Mouse (Mus musculus) hindbrain, embryonic 13.5 days (tissue): ENCODE results near the gene Pla1a. TPM values are rescaled to one million over a fixed set of nuclear protein-coding genes. Genes with fewer than 3 reads are reported as not detected.

Experiments
- ATAC-seq: fragments of 200-750 bp; cut with Nextera tagmentation; 2 replicates; pipeline ENCODE4 v1.8.0; 2017; ENCODE audit warnings: moderate TSS enrichment; ENCODE audit not compliant: low FRiP score
- H3K27ac ChIP-seq: fragments of 300-500 bp; sonication (generic); 2 replicates; pipeline ENCODE4 v1.5.1; 2015; ENCODE audit warnings: inconsistent platforms, mild to moderate bottlenecking, moderate library complexity
- H3K27me3 ChIP-seq: fragments of 300-500 bp; sonication (generic); 2 replicates; pipeline ENCODE4 v1.6.1; 2015; ENCODE audit warnings: mild to moderate bottlenecking, inconsistent platforms
- H3K36me3 ChIP-seq: fragments of 300-500 bp; sonication (generic); 2 replicates; pipeline ENCODE4 v1.6.1; 2015; ENCODE audit warnings: mild to moderate bottlenecking, inconsistent platforms
- H3K4me1 ChIP-seq: fragments of 300-500 bp; sonication (generic); replicated peaks from 2 replicates; pipeline ENCODE4 v1.6.1; 2015; ENCODE audit warnings: inconsistent platforms
- H3K4me2 ChIP-seq: fragments of 300-500 bp; sonication (generic); 2 replicates; pipeline ENCODE4 v1.6.1; 2015; ENCODE audit warnings: inconsistent platforms, mild to moderate bottlenecking, moderate library complexity
- H3K4me3 ChIP-seq: fragments of 300-500 bp; sonication (generic); 2 replicates; pipeline ENCODE4 v1.5.1; 2015; ENCODE audit warnings: mild to moderate bottlenecking, inconsistent platforms
- H3K9ac ChIP-seq: fragments of 300-500 bp; sonication (generic); 2 replicates; pipeline ENCODE4 v1.6.1; 2015; ENCODE audit warnings: mild to moderate bottlenecking, inconsistent platforms
- H3K9me3 ChIP-seq: fragments of 300-500 bp; sonication (generic); 2 replicates; pipeline ENCODE4 v1.6.1; 2016; ENCODE audit warnings: inconsistent platforms
- WGBS: fragments of 180-500 bp; shearing (Covaris S2); methylation state at CpG from one replicate; pipeline ENCODE4 v1.1.7; 2015; 5-methylcytosine and 5-hydroxymethylcytosine counted together
- polyA plus RNA-seq: library from polyadenylated mRNA; unstranded; fragments of >200 nt; fragmentation: Nextera tagmentation; extraction: Ambion mirVana; gene quantifications from 2 replicates; pipeline ENCODE4 v1.2.1, GENCODE M21; 2015

Gene Pla1a
- polyA plus RNA-seq, 1 experiment from 2014 or later: 0.30 TPM

DNA sequence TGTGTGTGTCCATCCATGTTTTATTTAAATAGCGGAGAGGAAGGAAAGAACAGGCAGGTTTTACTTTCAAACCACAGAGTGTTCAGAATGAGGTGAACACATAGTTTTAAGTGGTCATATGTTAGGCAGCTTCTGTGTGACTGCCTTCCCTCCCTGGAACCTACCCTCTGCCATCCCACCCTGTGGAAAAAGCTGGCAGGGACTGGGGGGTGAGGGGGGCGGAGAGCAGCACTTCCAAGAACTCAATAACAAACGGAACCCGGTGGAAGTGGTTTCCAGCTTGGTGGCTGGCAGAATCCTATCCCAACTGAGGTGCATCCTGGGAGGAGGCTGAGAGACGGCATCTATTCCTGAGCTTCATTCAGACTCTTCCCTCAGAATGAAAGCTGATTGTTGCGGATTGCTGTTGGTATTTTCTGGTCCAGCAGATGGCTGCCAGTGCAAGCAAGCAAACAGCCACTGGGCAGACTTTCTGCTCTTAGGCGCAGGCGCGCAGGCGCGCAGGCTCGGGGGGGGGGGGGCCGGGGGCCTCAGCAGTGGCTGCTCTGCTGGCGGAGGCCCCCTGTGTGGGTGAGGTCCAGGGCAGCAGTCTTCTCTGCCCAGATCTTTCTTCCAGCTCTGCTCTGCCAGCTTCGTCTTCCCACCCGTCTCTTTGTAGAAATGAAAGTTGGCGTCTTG, 56.6 kb downstream of the Pla1a start:
- Histone ChIP-seq H3K27ac (peak overlapping the region; percentile 80), H3K4me3 (peak overlapping the region; percentile 11; the same call in 1 of the 2 replicates), H3K36me3 (no peaks in the 10 kb centered on the region), H3K27me3 (no peaks in the 10 kb centered on the region), H3K9ac (peak overlapping the region; percentile 61), H3K4me2 (peak overlapping the region; percentile 48), H3K4me1 (peaks cover 11% of the 10 kb centered on the region; the same call in 1 of the 2 replicates), H3K9me3 (no peaks in the 10 kb centered on the region)
- 21% methylated on average over 16 of the region's 17 CpGs for WGBS
- peak; percentile 87 for ATAC-seq

GRCm38 (mm10) chr16:38375182-38375581, 57.8 kb downstream of the Pla1a start:
- Histone ChIP-seq H3K4me3 (no peak overlapping the region), H3K27ac (no peak overlapping the region), H3K4me1 (peaks cover 11% of the 10 kb centered on the region; the same call in 1 of the 2 replicates), H3K4me2 (no peak overlapping the region), H3K27me3 (no peaks in the 10 kb centered on the region), H3K9ac (no peak overlapping the region), H3K36me3 (no peaks in the 10 kb centered on the region), H3K9me3 (no peaks in the 10 kb centered on the region)
- 89% methylated on average over 7 of the region's 7 CpGs for WGBS
- ATAC-seq: no peak

- H3K4me1 ChIP-seq: peaks cover 11% of the 10 kb centered on the region; the same call in 1 of the 2 replicates
- no peaks in the 10 kb centered on the region for H3K36me3 ChIP-seq
- no peak for ATAC-seq
- no peaks in the 10 kb centered on the region for H3K27me3 ChIP-seq
- H3K4me3 ChIP-seq: no peak overlapping the region
- H3K27ac ChIP-seq: no peak overlapping the region
- WGBS: 87% methylated on average over 10 of the region's 10 CpGs
- 0 out of 2 replicates have a peak overlapping the region, but pooled peaks have one; percentile 8 for H3K4me2 ChIP-seq
- no peaks in the 10 kb centered on the region for H3K9me3 ChIP-seq
- H3K9ac ChIP-seq: no peak overlapping the region
These were observed 58.4 kb downstream of the Pla1a start for GRCm38 (mm10) chr16:38374379-38375140.

DNA sequence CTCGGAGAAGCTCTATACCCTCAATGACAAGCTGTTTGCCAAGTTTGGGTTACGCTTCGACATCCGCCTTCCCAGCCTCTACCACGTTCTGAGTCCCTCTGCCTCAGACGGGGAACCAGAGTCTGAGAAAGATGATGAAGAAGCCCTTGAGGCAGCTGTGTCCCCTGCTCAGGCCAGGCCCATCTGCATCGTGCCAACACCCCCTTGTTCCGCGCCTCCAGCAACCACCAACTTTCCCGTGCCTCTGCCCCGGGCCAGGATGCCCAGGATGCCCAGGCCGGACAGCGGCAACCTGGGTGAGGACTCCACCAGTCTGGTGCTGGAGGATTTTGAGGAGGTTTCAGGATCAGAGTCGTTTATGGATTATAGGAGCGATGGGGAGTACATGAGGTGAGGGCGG, 59.0 kb downstream of the Pla1a start:
- Histone ChIP-seq H3K36me3 (no peaks in the 10 kb centered on the region), H3K9me3 (no peaks in the 10 kb centered on the region), H3K27me3 (no peaks in the 10 kb centered on the region), H3K4me3 (no peak overlapping the region), H3K4me1 (peaks cover 11% of the 10 kb centered on the region; the same call in 1 of the 2 replicates), H3K4me2 (0 out of 2 replicates have a peak overlapping the region, but pooled peaks have one; percentile 8), H3K27ac (no peak overlapping the region), H3K9ac (no peak overlapping the region)
- 88% methylated on average over 16 of the region's 16 CpGs for WGBS
- no peak for ATAC-seq

GRCm38 (mm10) chr16:38373439-38373838, 59.5 kb downstream of the Pla1a start:
- Histone ChIP-seq H3K27me3 (no peaks in the 10 kb centered on the region), H3K4me2 (no peak overlapping the region), H3K9ac (no peak overlapping the region), H3K27ac (no peak overlapping the region), H3K9me3 (no peaks in the 10 kb centered on the region), H3K4me3 (no peak overlapping the region), H3K36me3 (no peaks in the 10 kb centered on the region), H3K4me1 (peaks cover 11% of the 10 kb centered on the region; the same call in 1 of the 2 replicates)
- no peak for ATAC-seq
- WGBS: 78% methylated on average over 10 of the region's 10 CpGs

DNA sequence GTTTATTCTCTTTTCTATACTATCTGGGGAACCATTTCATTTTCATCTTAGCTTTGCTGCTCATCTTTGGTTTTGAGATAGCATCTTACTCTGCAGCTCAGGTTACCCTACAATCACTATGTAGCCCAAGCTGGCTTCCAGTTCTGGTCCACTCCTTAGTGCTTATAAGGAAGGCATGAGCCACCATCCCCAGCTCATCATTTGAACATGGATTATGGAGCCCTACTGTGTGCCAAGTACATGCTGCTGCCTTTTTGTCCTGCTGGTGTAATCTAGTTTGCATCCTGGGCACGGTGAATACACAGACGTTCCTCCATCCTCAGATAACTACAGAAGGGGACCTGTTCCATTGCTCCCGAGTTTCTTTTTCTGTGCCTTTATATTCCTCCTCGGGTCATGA, 60.1 kb downstream of the Pla1a start:
- no peak for ATAC-seq
- 89% methylated on average over 4 of the region's 4 CpGs for WGBS
- peaks cover 11% of the 10 kb centered on the region; the same call in 1 of the 2 replicates for H3K4me1 ChIP-seq
- H3K27ac ChIP-seq: no peak overlapping the region
- no peak overlapping the region for H3K9ac ChIP-seq
- H3K4me3 ChIP-seq: no peak overlapping the region
- H3K4me2 ChIP-seq: no peak overlapping the region
- H3K27me3 ChIP-seq: no peaks in the 10 kb centered on the region
- H3K36me3 ChIP-seq: no peaks in the 10 kb centered on the region
- H3K9me3 ChIP-seq: no peaks in the 10 kb centered on the region

DNA sequence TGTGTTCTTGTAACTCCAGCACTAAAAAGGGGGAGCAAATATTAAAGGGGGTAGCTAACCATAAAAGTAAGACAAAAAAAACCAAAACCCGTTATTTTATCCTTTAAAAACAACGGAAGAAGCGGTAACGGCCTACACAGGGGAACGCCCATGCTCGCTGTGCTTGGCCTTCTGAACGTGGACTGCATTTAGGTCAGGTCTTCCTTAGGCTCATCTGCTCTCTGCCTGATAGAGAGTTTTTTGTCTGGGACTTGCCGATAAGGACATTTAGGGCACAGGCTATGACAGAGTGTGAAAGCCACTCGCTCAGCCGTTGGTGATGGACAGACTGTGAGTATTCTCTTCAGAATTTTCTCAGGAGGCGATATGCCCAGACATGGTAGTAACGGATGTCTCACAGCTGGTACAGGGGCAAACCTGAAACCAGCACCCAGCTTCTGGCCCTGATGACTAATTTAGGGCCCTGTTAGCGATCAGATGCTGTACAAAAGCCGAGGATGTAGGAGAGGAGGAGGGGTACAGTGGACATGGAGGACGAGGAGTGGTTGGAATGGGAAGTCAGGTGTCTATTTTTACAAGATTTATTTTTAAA, 61.1 kb downstream of the Pla1a start:
- 91% methylated on average over 15 of the region's 15 CpGs for WGBS
- H3K27me3 ChIP-seq: no peaks in the 10 kb centered on the region
- no peaks in the 10 kb centered on the region for H3K9me3 ChIP-seq
- H3K36me3 ChIP-seq: no peaks in the 10 kb centered on the region
- no peak overlapping the region for H3K9ac ChIP-seq
- no peak overlapping the region for H3K27ac ChIP-seq
- H3K4me3 ChIP-seq: no peak overlapping the region
- peaks cover 8% of the 10 kb centered on the region; the same call in 1 of the 2 replicates for H3K4me1 ChIP-seq
- no peak for ATAC-seq
- no peak overlapping the region for H3K4me2 ChIP-seq

GRCm38 (mm10) chr16:38370633-38371374, 62.1 kb downstream of the Pla1a start:
- Histone ChIP-seq H3K9ac (no peak overlapping the region), H3K27me3 (no peaks in the 10 kb centered on the region), H3K4me2 (no peak overlapping the region), H3K9me3 (no peaks in the 10 kb centered on the region), H3K4me1 (no peaks in the 10 kb centered on the region; the same call in 1 of the 2 replicates), H3K4me3 (no peak overlapping the region), H3K27ac (no peak overlapping the region), H3K36me3 (no peaks in the 10 kb centered on the region)
- WGBS: 84% methylated on average over 8 of the region's 8 CpGs
- no peak for ATAC-seq

DNA sequence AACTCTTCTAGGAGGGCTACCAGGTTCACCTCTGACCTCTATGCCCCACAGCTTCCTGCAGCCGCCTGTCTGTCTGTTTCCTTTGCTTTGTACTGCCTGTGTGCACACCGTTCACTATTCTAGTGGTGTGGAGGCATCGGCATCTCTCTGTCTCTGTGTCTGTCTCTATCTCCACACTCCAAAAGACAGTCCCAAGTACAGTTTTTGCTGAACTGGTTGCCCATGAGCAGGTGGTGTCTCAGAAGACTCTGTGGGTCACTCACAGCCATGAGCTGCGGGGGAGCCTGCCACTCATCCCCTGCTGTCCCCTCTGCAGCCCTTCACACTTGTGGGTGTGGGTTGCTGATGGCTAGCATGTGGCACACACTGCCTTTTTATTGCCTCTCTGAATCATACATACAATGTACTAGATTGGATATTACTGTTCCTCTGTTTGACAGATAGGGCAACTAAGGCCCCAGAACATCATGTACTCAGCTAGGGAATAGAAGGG, 62.9 kb downstream of the Pla1a start:
- WGBS: 84% methylated on average over 4 of the region's 4 CpGs

DNA sequence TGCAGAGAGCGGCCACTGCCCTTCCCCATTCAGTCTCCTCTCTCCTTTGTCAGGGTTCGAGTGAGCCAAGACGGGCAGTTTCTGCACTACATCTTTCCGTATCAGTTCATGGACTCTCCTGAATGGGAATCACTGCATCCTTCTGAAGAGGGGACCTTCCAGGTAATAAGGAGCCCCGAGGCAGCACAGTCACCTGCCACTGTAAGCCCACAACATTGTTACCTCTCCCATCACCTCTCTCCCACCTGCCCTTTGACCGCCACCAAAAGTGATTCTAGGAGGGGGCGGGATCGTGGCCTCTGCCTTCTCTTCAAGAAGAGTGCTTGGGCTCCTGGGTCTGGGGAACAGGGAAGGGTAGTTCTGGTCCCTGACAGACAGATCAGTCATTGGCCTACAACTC, 63.5 kb downstream of the Pla1a start:
- H3K9ac ChIP-seq: no peak overlapping the region
- H3K27ac ChIP-seq: no peak overlapping the region
- no peaks in the 10 kb centered on the region for H3K9me3 ChIP-seq
- H3K36me3 ChIP-seq: no peaks in the 10 kb centered on the region
- no peak for ATAC-seq
- no peaks in the 10 kb centered on the region for H3K27me3 ChIP-seq
- H3K4me1 ChIP-seq: no peaks in the 10 kb centered on the region; the same call in 1 of the 2 replicates
- no peak overlapping the region for H3K4me3 ChIP-seq
- no peak overlapping the region for H3K4me2 ChIP-seq
- WGBS: 90% methylated on average over 8 of the region's 8 CpGs

More for the DNA sequence above, 62.9 kb downstream of the Pla1a start:
- Histone ChIP-seq H3K4me3 (no peak overlapping the region), H3K27me3 (no peaks in the 10 kb centered on the region), H3K4me2 (no peak overlapping the region), H3K9me3 (no peaks in the 10 kb centered on the region), H3K4me1 (no peaks in the 10 kb centered on the region; the same call in 1 of the 2 replicates), H3K27ac (no peak overlapping the region), H3K36me3 (no peaks in the 10 kb centered on the region), H3K9ac (no peak overlapping the region)
- no peak for ATAC-seq

DNA sequence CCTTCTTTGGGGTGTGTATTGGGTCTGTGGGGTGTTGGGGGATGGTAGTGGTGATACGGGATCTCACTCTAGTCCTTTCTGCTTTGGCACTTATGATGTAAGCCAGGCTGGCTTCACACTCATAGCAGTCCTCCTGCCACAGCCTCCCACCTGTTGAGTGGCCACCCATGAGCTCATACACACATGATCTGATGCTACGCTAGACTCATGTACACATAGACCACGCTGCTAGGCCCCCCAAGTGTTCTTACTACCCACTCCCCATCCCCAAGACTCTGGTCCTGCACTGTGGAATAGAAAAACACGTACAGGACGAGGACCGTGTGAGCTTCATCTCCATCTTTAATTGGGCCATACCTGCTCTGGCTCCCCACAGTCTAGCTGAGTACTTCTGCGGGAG, 63.9 kb downstream of the Pla1a start:
- no peak overlapping the region for H3K9ac ChIP-seq
- H3K4me1 ChIP-seq: no peaks in the 10 kb centered on the region; the same call in 1 of the 2 replicates
- H3K9me3 ChIP-seq: no peaks in the 10 kb centered on the region
- H3K4me2 ChIP-seq: no peak overlapping the region
- no peaks in the 10 kb centered on the region for H3K36me3 ChIP-seq
- H3K4me3 ChIP-seq: no peak overlapping the region
- no peak overlapping the region for H3K27ac ChIP-seq
- 88% methylated on average over 7 of the region's 7 CpGs for WGBS
- ATAC-seq: no peak
- no peaks in the 10 kb centered on the region for H3K27me3 ChIP-seq
